Mouse (Mus musculus) thymus, postnatal 25 days (tissue): ENCODE measurements around the gene Rabl3.
A peak's percentile ranks its signal among the peaks of the same experiment; 100 is the strongest.

Source experiments
- DNase-seq: peaks from one replicate; pipeline ENCODE4 v3.0.0; 2022

The Rabl3 gene

GRCm38 (mm10) chr16:37539611-37540580 lies at the start of gene Rabl3, which contains the start of gene Gtf2e1:
Gene Rabl3 (plus strand): TSS chr16:37539885.
Gene Gtf2e1 (minus strand): TSS chr16:37539789.
- peak; percentile 96 for DNase-seq

GRCm38 (mm10) chr16:37495017-37495416 lies 44.7 kb upstream of the Rabl3 start:
- DNase-seq, result no peak

DNA sequence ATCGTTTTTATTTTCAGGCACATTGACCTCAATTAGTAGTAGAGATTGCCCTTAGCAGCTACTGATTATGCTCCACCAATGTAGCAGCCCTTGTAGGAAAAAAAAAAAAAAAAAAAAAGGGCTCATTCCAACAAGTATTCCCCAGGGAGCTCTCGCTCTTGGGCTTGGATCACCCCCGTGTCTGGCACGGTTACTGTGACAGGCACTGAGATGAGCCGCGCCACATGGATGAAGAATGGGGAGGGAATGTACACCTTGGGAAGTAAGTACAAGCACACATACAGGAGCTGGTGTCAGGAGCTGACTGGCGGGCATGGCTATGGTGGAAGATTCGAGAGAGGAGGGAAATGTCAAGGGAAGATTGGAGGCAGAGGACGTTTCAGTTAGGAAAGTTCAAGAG lies 41.1 kb upstream of the Rabl3 start:
- no peak for DNase-seq

- DNase-seq, result no peak
Measured at GRCm38 (mm10) chr16:37504517-37504916, 35.2 kb upstream of the Rabl3 start.

DNA sequence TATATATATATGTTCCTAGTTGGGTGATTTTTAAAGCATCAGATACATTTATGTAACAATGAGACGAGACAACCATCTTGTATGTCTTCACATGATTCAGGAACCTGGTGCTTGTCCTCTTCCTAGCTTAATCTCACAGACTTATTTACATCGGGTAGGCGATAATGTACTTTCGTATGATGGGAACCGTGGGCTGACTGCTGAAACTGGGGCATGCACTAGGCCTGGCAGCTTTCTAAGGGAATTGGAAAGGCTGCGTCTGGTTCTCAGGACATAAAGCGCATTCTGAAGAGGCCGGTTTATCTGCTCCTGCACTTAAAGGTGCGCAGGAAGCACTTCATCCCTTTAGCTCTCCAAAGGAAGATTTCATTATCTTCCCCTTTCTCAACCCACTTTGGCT lies 32.9 kb upstream of the Rabl3 start:
- DNase-seq, result no peak

GRCm38 (mm10) chr16:37511489-37511888 lies 28.2 kb upstream of the Rabl3 start:
- DNase-seq, result no peak

DNA sequence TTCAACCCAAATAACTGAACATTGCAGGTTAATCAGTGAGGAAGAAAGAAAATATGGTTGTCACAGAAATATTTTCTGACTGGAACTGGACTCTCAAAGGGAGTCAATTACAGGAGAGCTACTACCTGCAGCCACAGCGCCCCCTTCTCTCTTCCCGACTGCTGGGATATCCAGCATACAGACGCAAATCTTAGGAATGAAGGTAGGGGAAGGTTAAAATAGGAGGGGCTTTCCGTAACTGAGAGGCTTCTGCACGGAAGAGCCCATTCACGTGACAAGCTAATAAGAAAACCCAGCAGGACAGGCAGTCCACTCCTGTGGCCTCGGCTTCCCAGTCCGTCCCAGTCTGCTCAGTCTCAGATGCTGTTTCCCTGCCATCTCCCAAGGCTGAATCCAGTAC lies 25.0 kb upstream of the Rabl3 start:
- DNase-seq, result no peak

GRCm38 (mm10) chr16:37516376-37516993 lies 23.2 kb upstream of the Rabl3 start:
- no peak for DNase-seq

GRCm38 (mm10) chr16:37517596-37518211 lies 22.0 kb upstream of the Rabl3 start:
- DNase-seq, result no peak

GRCm38 (mm10) chr16:37518662-37519061 lies 21.0 kb upstream of the Rabl3 start:
- no peak for DNase-seq

- no peak for DNase-seq
Measured at GRCm38 (mm10) chr16:37519721-37520120, 20.0 kb upstream of the Rabl3 start.

DNA sequence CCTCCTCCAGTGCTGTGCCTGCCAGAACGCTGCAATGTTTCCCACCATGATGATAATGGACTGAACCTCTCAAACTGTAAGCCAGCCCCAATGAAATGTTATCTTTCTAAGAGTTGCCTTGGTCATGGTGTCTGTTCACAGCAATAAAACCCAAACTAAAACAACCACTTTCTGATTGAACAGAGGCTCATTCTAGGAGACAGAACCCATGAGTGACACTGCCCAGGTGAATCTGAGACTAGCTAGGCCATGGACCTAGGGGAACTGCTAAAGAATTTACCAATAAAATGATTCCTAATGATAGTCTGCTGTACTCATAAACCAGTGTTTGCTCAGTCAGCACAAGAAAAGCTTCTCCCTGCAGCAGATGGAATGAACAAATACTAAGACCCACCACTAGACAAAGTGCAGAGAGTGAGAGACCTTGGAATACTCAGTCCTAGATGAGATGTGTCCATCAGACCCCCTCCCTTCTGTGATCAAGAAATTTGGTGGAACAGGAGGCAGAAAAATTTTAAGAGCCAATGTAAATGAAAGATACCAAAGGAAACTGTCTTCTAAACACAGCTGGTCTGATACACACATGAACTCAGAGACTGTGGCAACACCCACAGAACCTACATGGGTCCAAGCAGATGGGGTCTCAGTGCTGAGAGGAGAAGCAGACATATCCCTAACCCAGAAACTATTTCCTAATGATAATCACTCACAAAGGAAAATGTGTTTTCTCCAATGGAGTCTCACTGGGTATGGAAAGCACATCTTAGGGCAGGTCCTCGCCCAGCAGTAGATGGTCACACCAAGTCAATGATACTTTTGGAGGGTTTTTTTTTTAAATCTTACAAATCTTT lies 19.3 kb upstream of the Rabl3 start:
- DNase-seq, result no peak

DNA sequence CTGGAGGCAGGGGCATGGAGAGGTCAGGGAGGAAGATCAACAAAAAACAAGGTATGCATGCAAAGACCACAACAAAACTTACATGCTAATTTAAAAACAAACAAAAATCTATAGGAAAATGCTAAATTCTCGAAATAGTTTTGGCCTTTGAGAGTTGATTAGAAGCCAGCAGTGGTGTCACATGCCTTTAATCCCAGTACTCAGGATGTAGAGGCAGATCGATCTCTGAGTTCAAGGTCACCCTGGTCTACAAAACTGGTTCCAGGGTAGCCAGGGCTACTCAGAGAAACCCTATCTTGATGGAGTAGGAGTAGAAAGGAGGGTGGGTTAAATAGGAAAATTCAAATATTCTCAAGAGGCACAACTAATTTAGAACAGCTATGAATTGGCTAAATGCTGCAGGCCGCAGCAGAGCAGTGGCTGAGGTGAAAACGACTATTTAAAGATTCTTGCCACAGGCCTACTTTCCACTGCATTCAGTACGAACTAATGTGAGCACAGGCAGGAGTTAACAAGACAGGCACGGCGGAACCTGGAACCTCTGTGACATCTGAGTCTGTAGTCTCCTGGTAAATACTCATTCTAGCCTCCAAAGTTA lies 17.5 kb upstream of the Rabl3 start:
- DNase-seq, result no peak

- no peak for DNase-seq
Measured at GRCm38 (mm10) chr16:37525121-37525520, 14.6 kb upstream of the Rabl3 start.

GRCm38 (mm10) chr16:37526688-37527223 lies 12.9 kb upstream of the Rabl3 start:
- no peak for DNase-seq

GRCm38 (mm10) chr16:37530170-37530569 lies 9.5 kb upstream of the Rabl3 start:
- no peak for DNase-seq

- DNase-seq, result no peak
Measured at GRCm38 (mm10) chr16:37532046-37532445, 7.6 kb upstream of the Rabl3 start.

DNA sequence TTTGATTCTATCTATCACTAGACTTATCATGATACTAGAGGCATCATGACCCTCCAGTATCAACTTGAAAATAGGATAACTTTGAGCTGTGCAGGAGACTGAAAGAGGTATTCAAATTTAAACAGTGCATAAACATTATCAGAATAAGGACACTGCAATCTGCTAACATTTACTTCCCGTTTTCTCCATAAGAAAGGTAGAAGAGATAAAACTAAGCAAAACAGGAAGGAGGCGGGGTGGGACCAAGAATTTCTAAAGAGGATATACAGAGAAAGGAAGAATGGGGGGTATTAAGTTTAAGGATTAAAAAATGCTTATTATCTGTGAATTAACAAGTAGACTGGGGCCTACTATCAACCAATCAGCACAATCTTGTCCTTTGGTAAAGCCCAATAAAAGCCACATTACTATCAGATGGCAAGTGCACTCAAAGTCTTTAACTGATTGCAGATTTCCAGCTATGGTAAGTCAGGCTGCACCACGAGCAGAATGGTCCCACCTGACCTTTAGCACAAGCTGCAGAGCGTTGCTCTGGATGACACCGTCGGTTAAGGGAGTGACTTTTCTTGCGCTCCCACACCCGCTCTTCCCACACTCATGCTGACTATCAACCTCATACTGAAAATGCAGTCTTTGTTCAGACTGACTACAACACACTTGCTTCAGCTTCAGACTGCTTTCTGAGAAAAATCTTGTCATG lies 6.2 kb upstream of the Rabl3 start:
- DNase-seq, result no peak

DNA sequence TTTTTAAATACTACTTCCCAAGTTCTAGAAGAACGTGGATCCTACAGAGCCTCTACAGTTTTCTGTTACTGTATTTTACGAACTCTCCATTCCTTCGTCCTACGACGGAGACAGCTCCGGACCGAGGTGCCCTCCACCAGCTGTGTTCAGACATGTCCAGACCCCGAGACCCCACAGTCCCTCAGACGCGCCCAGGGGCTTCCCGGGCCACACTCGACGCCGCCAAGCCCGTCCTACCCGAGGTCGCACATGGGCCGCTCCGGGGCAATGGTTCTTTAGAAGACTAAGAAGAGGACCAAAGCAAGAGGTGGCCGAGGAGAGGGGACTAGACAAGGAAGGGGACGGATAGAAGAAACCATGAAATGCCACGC lies 460 bp upstream of the Rabl3 start:
- DNase-seq, result no peak

GRCm38 (mm10) chr16:37540776-37541175 lies 1.1 kb downstream of the Rabl3 start:
- no peak for DNase-seq

GRCm38 (mm10) chr16:37546312-37546711 lies 6.6 kb downstream of the Rabl3 start:
- no peak for DNase-seq
